Mouse (Mus musculus) thymus, postnatal 36 days (tissue): ENCODE measurements around the gene Daxx.
"Not testable (repeated sequence)": the region's sequence is repeated elsewhere in the genome, so short reads cannot be mapped to it uniquely, and the experiment has no call there.

ENCODE experiments used
- DNase-seq, 2 experiments: peaks; one replicate each; pipeline ENCODE4 v3.0.0; 2022; ENCODE audit warnings: mixed read lengths in 2 of 2

The Daxx gene

GRCm38 (mm10) chr17:33947430-33948089 is 38.3 kb downstream of the Daxx start:
- DNase-seq = peak; percentile 46 to 63

- DNase-seq = peak in 1 of 2 experiments; percentile 44
Observed at GRCm38 (mm10) chr17:33948090-33948904, 39.1 kb downstream of the Daxx start.

GRCm38 (mm10) chr17:33948905-33949537 is 39.8 kb downstream of the Daxx start:
- peak in 1 of 2 experiments; percentile 16 for DNase-seq

GRCm38 (mm10) chr17:33950131-33950625 is 41.0 kb downstream of the Daxx start:
- peak in 1 of 2 experiments; percentile 19 for DNase-seq

GRCm38 (mm10) chr17:33951021-33951946 is 42.1 kb downstream of the Daxx start, which contains the start of gene B3galt4:
Gene B3galt4 (minus strand): TSS chr17:33951488.
- DNase-seq = peak; percentile 81 to 83

- DNase-seq = not testable (repeated sequence)
Observed at GRCm38 (mm10) chr17:33952015-33952414, 42.8 kb downstream of the Daxx start.

GRCm38 (mm10) chr17:33952879-33953278 is 43.7 kb downstream of the Daxx start:
- DNase-seq = no peak

GRCm38 (mm10) chr17:33953310-33953709 is 44.1 kb downstream of the Daxx start:
- no peak for DNase-seq

- DNase-seq = no peak
Observed at GRCm38 (mm10) chr17:33953961-33954565, 44.8 kb downstream of the Daxx start.

- DNase-seq = no peak
Observed at GRCm38 (mm10) chr17:33954646-33955554, 45.7 kb downstream of the Daxx start.

GRCm38 (mm10) chr17:33955555-33956214 is 46.5 kb downstream of the Daxx start, which contains the start of the genes Vps52 and Rps18:
Gene Vps52 (plus strand): TSS chr17:33955812.
Gene Rps18 (minus strand): TSS chr17:33956001.
- peak; percentile 95 for DNase-seq

GRCm38 (mm10) chr17:33956336-33956735 is 47.1 kb downstream of the Daxx start:
- DNase-seq = no peak

- no peak for DNase-seq
Observed at GRCm38 (mm10) chr17:33957493-33957892, 48.3 kb downstream of the Daxx start.

GRCm38 (mm10) chr17:33958451-33958850 is 49.2 kb downstream of the Daxx start:
- DNase-seq = no peak

GRCm38 (mm10) chr17:33959135-33959534 is 49.9 kb downstream of the Daxx start:
- no peak for DNase-seq

GRCm38 (mm10) chr17:33959948-33960347 is 50.7 kb downstream of the Daxx start:
- no peak for DNase-seq

GRCm38 (mm10) chr17:33962876-33963275 is 53.7 kb downstream of the Daxx start:
- no peak for DNase-seq
